Mouse (Mus musculus) kidney, postnatal 14 days (tissue): ENCODE results near the gene Shb.

Source experiments
- DNase-seq: peaks from one replicate; pipeline ENCODE4 v3.0.0; 2022; ENCODE audit warnings: mixed read lengths

Shb gene

DNA sequence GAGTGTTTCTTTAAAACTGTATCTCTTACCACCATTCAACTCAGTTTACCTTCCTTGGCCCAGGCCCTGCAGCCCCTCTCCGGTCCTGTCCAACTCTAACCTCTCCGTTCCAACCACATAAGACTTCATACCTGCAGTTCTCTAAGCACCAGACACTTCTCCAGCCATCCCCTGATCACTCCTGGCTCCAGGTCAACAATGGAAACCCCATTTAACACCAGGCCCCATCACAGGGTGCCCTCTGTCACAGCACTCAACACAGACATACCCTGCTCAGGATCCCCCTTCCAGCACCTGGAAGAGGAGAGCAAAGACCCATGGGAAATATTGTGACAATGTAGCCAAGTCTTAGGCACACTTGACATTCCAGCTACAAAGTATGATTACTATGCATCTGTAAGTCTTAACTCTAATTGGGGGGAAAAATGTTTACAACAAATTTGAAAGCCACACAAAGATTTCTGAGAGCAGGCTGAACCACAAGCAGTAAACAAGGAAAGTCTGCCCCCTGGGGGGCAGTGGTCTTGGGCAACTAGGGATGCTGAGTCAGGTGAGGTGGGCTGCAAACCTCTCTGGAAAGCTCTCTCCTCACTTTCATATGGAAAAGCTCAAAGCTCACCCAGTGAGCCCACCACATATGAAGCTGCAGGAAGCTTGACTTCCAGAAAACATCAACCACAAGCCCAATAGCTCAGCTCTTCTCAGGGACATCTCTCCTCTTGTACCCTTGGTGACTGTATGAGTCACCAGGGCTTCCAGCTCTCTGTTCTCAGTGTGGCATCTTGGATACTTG lies 4.5 kb downstream of the Shb start:
- peak; percentile 73 for DNase-seq

DNA sequence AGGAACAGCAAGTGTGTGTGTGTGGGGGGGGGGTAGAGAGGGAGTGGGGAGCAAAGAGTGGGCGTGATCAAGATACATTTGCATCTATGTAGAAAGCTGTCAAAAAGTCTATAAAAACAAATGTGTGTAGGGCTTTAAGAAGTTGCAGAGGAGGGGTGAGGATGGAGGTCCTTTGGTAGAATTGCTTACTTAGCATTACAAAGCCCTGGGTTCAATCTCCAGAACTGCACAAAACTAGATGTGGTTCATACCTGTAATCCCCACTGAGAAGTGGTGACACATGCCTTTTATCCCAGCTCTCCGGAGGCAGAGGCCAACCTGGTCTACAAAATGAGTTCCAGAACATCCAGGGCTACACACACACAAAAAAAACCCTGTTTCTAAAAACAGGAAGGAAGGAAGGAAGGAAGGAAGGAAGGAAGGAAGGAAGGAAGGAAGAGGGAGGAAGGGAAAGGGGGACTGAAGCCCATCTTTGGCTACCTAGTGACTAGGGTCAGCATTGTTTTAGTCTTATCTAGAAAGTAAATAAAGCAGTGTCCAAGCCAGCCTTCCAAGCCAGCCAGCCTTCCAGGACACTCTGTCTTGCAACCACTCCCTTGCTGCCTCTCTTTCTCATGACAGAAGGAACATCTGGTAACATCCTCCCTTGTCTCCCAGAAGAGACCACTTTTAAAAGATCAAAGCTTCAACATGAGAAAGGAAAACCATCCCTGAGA lies 5.3 kb downstream of the Shb start:
- no peak for DNase-seq

DNA sequence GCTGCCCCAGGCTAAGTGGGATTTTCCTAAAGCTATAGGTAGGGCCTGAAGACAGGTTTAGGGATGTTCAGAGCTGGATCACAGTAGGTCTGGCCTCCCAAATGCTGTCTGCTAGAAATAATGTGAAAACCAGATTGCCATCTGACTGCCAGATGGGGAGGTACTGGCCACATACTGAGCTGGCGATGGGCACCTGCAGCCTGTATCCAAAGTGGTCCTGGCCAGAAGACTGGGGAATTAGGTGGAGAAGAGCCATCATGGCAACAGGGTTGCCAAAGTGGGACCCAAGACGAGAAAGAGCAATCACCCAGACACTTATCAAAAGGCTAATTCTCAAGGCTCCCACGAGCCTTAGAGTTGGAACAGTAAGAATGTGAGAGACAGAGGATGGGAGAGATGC lies 6.1 kb downstream of the Shb start:
- DNase-seq = no peak

DNA sequence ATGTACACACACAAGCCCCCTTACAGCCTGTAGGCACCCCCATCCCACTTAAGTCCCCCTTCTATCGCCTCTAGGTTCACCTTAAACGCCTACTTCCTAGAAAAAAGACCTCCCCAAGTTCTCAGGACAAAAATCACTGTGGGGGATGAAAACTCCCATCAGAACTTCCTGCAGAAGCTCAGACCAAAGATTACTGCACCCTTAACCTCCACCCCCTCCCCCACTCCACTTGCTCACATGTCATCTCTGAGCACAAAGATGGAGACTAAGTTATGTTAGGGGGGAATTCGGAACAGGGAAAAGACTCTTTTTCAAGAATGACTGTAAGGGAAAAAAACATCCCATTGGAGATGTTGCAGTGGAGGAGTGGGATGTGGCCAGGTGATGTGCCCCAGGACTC lies 6.7 kb downstream of the Shb start:
- DNase-seq = peak; percentile 37

DNA sequence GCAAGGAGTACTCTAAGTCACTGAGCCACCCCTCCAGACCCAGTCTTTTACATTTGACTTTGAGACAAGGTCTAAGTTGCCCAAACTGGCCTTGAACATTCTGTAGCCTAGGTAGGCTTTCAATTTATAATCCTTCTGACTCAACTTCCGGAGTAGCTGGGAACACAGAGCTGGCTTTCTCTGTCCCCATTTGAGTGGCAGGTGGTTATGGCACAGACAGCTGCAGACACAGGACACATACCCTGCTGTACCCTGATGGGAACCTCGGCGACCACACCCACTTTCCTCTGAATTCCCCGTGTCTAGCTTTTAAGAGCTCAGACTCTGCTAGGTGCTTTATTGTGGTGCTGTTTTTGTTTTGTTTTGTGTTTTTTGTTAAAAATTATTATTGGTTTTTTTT lies 7.7 kb downstream of the Shb start:
- no peak for DNase-seq

DNA sequence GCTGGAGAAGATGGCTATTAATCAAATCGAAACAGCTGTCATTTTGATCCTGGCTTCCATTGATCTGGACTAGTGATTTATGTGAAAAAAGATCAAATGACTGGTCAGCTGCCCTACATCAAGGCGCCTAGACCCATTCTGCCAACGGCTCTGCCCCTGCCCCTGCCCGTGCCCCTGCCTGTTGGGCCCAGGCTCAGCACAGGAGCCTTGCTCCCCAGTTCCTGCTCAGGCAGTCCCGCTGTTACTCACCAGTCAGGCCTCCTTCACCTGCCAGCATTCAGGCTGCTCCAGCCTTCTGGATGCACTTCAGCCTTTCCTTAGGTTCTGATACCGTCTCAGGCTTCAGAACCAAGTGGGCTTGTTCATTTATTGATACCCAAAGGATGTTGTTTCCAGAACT lies 8.9 kb downstream of the Shb start:
- DNase-seq = peak; percentile 8

DNA sequence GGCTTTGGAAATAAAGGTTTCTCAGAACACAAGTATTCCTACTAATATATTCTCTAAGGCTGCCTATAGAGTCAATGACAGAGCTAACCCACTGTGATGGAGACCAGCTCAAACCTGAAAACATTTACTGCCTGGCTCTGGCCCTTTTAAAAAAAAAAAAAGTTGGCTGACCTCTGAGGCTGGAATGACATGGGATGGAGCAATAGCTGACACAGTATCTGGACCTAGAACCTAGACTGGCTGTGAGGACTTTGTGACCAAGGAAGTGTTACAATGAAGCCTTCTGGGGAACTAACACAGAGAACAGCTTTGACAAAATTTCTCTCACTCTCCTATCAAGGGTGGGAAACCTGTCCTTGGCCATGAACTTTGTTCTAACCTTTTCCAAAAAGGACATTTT lies 9.3 kb downstream of the Shb start:
- peak; percentile 61 for DNase-seq

DNA sequence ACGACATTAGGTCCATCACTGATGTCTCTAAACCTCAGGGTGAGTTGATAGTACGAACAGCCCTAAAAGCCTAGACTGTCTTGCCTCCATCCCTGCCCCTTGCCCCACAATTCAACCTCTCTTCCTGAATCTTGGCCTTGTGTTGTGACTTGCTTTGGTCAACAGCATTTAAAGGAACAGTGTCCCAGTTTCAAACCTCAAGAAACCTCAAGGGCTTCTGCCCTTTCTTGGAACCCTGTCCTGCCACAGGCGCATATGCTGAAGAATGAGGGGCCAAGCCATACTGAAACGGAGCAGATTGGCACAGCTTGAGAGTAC lies 9.7 kb downstream of the Shb start:
- peak; percentile 23 for DNase-seq

DNA sequence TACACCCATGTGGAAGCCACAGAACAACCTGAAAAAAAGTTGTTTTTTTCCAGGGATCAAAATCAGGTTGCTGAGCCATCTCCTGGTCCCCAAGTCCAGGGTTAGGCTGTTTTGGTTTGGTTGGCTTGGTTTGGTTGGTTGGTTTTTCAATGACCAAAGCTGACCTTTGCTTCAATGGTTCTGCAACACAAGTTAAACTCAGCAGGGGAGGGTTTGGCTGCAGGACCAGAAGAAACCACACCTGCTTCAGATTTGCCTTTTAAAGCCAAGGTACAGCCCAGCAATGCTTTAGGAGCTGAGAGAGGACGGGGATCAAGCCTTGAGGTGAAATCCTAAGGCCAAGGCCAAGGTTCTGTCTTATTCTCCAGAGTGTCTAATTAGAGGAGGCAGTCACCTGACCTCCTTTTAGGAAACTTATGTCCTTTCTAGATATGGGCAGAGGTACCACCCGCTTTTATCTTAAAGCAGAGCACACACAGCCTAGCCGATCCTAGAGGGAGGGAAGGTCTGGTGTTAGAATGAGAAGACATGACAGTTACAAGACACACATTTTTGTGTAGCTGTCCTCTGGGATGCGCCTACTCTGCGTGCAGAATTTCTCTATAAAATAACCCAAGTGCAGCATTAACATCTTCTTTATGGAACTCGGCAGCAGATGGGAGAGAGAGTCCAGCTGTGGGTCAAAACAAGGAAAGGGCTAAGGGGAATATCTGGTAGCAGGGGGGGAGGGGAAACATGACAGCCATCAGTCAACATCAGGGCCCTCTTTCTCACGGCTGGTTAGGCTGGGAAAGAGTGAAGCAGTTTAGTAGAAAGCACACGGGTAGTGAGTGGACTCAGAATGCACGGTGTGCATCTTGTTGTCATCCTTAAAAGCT lies 10.3 kb downstream of the Shb start:
- peak; percentile 77 for DNase-seq

DNA sequence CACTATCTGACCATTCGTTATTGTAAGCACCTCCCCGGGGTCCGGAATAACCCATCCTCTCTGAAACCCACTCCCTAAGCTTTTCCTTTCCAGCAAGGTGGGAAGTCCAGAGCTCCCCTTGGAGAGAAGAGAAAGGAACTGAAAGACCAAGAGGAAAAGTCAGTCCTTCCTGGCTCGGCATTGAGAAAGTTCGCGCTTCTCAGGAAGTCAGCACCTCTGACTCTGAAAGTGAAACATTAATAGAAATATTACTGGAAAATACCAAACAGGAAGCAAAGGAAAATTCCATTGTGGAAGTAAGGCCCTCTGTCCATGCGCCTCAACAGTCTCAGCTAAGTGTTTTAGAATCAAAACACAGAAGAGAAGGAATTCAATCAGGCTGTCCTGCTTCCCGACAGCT lies 11.9 kb downstream of the Shb start:
- DNase-seq = peak; percentile 77

DNA sequence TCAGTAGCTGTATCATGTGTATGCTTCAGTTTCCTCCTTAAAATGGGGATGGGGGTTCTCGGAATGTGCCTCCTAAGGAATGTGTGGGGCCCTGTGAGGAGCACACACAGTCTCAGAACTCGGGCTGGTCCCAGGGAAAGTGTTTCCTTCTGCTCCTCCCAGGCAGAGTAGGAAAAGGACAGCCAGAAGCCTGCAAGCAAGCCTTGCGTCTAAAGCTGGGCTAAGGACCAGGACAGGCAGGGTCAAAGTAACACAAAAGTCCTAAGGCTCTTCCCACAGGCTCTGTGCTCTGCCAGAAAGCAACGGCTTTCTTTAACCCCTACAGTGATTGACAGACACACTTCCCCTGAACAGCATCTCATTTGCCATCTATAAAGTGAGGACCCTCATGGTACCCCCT lies 14.9 kb downstream of the Shb start:
- DNase-seq = no peak

DNA sequence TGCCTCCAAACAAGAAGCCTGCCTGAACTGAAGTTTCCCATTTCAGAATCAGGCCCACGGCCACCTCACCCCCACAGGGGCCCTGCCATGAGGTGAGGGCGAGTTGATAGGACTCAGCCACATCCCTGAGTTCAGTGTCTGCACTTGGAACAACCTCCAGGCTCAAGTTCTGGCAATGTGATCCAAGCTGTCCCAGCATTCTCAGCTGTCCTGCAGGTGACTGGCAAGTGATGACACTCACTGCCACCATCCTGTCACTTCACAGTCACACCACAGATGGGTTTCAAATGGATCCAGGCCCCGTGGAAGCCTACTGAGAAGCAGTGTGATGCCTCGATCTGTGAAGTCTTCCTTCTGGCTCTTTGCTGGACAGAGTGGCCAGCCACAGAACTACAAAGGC lies 16.4 kb downstream of the Shb start:
- DNase-seq = no peak

DNA sequence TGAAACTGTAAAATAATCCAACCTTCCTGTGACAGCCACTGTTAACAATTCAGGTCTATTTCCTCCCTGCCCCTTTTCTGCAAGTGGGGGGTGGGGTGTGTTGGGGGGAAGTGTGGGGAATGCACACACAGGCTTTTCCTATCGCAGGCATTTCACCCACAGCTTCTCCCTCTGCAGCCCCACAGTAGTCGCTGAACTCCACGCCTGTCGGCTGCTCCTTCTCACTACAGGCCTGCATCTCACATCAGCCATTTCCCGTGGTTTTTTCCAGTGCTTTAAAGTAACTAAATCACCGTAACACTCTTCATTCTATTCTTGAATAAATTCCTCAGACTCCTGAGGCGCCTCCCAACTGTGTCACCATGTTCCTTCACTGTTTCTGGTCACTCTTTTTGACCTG lies 17.9 kb downstream of the Shb start:
- peak; percentile 37 for DNase-seq

DNA sequence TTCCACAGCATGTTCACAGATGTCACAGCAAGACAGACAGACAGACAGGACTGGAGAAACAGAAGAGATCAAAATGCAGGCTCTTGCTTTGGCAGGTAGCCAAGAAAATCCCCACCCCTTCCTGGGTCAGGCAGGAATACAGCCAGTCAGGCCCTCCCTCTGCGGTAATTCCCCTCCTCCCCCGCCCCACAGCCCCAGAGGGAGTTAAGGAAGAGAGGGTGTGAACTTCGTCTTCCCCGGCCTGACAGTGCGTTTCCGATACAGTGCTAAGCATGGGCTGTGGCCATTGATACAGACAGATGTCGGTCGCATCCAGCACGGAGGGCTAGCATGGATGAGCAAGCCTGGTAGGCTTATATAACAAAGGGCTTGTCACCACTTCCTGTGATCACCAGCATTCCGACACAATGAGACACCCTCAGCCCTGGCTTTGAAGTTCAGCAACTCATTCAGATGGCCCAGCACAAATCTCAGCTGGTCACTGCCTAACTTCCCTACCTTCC lies 18.4 kb downstream of the Shb start:
- DNase-seq = peak; percentile 85

DNA sequence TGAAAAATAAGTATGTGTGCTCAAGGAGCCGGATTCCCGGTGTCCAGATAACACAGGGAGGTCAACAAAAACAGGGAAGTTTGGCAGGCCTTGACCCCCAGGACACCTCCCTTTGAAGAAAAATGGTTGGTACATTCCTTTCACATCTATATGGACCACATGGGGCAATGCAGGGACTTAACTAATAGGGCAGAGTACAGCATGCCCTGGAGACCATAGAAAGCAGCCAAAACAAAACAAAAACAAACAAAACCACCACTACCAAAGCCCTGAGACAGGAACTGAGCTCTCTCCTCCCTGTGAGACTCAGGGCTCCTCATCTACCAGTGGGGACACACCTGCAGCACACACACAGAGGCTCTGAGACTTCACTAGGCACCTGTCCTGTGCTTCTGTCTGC lies 18.9 kb downstream of the Shb start:
- no peak for DNase-seq

DNA sequence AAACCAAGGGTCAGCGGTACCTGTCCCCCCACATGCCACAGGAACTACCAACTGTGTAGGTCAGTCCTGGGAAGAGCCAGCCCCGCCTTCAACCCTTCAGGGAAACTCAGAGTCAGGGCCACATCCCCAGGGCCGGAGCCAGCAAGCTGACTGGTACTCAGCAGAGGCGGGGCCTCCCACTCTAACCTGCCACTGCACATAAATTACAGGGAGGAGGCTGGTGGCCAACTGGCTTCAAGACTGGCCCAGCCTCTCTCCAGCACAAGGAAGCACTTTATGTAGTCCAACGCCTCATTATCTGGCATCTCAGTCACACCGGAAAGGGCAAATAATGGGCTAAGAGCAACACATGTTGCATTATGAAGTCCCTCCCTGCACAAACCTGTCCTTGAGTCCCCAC lies 22.1 kb downstream of the Shb start:
- DNase-seq = peak; percentile 90

DNA sequence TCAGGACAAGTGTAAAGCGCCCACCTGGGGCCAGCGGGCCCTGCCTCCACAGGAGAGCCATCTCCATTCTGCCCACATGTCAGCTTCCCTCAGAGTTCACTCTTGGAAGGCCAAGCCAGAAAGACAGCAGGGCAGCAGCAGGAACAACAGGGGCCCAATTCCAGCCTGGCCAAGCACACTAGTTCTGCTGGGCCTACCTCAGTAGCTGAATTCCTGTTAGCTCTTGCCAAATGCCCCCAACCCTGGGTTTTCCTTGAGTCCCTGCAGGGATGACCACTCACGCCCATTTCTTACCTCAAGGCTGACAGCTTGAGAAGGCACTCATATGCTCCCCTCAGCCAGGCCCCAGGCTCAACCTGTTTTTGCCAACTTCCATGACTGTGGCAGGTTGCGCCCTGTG lies 22.9 kb downstream of the Shb start:
- DNase-seq = no peak

DNA sequence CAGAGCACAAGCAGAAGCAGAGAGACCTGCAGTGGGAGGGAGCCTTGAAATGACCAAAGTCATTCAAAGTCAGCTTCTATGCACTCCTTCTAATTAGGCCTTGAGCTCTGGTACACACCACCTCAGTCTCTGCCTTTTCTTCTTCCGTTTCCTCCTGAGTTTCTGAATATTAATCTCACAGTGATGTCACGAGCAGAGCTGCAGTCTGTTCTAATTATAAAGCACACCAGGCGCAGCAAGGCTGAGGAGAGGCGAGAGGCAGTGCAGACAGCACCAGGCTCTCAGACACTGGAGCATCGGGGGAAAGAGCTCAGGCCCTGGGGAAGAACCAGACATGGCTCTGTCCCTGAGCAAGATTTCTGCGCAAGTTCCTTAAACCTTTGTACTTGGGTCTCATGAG lies 23.8 kb downstream of the Shb start:
- DNase-seq = no peak

DNA sequence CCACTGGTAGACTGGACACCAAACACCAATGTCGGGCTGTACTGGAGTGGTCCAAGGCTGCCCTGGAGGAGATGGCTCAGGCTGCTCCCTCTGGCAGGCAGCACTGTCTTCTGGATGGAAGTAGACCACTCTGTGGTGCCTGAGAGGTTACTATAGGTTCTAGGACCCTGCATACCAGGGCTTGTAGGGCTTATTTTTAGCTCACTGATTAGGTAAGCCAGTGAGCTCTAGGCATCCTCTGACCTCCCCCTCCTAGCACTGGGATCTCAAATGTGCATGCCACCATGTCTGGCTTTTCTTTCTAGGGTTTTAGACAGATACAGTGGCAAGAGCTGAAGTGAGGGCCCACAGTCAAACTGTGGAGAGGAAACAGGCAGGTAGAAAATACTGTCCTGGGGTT lies 24.8 kb downstream of the Shb start:
- no peak for DNase-seq

DNA sequence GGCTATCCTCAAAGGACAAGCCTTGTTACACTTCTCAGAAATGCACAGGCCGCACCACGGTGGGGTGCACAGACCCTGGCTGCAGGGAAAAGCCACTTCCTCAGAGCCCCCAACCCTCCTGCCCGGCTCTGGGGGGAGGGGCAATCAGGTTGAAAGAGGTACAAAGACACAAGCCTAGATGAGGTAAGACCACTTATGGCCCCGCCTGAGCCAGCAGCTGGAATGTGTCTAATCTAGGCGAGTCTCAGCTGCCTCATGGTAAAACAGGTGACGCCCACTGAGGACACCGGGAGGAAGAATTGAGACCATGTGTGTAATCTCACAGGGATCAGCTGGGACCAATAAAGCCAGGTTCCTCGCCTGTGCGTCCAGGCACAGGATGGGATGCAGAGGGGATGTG lies 25.2 kb downstream of the Shb start:
- DNase-seq = no peak

DNA sequence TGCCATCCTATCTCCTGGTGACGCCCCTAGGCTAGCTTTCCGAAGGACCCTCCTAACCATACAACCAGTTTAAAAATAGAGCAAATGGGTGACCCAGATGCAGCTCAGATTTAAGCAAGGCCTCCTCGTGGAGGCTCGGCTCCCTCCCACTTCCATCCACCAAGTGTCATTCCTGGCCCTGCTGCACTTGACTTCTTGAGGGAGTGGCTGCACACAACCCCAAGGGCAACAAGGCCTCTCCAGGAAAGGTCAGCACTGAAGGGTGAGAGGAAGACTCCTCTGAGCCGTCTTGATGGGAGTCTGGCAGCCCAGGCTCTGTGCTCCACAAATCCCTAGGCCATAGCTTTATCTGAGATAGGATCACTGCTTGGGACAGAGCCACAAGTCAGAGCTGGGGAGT lies 25.7 kb downstream of the Shb start:
- DNase-seq = no peak

DNA sequence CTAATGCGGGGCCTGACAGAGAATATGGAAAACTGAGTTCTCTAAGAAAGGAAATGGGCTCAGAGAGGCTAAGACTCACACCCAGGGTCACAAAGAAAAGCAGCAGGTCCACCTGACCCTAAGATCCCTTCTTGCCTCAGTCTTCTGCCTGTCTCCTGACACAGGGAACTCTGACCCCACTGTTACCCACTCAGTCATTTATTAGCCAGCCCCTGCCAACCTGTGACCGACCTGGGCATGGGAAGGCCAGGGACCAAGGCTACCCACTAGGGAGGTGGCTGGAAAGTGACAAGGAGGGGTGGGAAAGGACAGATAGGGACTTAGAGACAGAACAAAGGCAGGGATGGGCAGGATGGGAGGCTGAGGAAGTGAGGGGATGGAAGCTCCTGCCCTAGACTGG lies 26.6 kb downstream of the Shb start:
- peak; percentile 73 for DNase-seq

DNA sequence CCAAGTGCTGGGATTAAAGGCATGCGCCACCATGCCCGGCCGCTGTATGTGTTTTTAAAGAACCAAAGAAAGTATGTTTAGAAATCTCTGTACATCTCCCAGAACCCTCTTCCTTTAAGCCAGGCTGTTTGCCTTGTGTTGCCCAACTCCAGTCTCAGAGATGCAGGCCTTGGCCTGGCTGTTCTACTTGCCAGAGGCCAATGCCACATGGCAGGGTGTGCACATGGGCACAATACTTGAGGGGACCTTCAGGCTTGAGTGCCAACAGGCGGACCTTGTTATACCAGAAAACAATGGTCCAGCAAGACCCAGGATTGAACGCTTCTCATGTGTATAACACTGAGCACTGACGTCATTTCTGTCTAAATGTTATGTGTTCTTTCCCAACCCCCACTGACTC lies 27.1 kb downstream of the Shb start:
- no peak for DNase-seq

DNA sequence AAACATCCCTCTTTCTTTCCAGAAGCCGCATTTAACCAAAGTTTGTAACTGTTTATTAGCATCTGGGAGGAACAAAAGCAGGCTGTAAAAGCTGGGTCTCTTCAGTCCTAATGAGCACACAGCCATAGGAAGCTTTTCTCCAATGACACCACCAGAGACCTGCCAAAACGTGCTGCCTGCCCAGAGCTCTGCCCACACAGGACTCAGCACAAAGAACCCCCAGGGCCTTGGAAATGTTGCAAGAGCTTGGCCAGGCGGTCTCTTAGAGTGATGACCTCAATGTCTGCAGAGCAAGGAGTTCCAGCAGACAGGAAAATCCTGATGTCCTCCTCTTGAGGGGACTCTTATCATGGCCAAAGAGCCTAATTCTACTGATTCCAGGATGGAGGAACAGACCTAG lies 28.5 kb downstream of the Shb start:
- DNase-seq = no peak
